Mouse (Mus musculus): ENCODE measurements at regions not wholly inside any gene's neighbourhood (a gene's known extent, or its start where the extent isn't known, plus 50 kb on each side); places are given as distances from the start of the nearest gene placed in this dataset.

DNA sequence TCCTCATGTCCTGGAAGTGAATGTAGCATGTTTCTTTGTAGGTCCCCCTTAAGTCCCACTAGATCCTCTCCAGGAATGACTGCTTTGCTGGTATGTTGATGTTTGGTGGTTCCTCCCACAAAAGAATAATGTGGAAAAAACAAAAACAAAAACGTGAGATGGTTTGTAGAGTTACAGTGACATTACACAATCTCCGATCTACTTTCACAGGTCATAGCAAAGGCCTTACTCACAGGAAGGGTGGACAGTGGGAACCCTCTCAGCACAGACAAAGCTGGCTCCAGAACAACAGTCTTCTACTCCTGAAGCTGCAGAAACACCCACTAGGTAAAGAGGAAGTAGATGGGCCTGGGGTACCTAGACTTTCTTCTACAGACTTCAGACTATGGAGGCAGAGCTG lies 122.2 kb downstream of the Cog6 start:
- no peak for ATAC-seq (ENCODE audit: low FRiP score, low read depth)
- no peak overlapping the region for H3K9ac ChIP-seq

GRCm38 (mm10) chr3:52889156-52889715 lies 127.8 kb downstream of the Cog6 start:
- H3K4me1 ChIP-seq, result no peaks in the 10 kb centered on the region
- no peaks in the 10 kb centered on the region for H3K36me3 ChIP-seq
- WGBS, result 74% methylated on average over 4 of the region's 4 CpGs

More for the DNA sequence above, 122.2 kb downstream of the Cog6 start:
- H3K9me3 ChIP-seq, result no peaks in the 10 kb centered on the region
- H3K36me3 ChIP-seq, result no peaks in the 10 kb centered on the region
- no peak overlapping the region for H3K4me2 ChIP-seq (replicated peaks)
- no peak overlapping the region for H3K27ac ChIP-seq
- no peaks in the 10 kb centered on the region for H3K4me1 ChIP-seq
- no peaks in the 10 kb centered on the region for H3K27me3 ChIP-seq
- WGBS, result 88% methylated on average over 2 of the region's 2 CpGs
- no peak overlapping the region for H3K4me3 ChIP-seq

DNA sequence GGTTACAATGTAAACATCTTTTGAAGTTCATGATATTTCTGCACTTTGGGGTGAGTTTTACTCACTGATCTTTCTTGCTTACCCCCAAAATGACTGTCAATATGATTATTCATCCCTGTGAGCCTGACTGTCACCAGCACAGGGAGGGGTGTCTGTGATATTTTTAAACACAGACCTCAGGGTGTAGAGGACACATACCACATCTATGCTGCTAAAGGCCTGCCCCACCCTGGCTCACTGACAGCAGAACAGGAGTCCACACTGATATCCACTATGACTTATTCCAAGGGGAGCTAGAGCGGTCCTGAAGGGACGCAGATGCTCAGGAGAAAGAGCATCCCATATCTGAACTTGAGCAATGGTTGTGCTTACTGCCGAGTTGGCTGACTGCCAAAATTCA lies 135.1 kb downstream of the Cog6 start:
- H3K27me3 ChIP-seq, result no peaks in the 10 kb centered on the region
- WGBS, result 92% methylated on average over 3 of the region's 3 CpGs
- no peak for ATAC-seq (ENCODE audit: low FRiP score, low read depth)
- no peaks in the 10 kb centered on the region for H3K36me3 ChIP-seq
- no peak overlapping the region for H3K4me3 ChIP-seq
- H3K4me2 ChIP-seq (replicated peaks), result no peak overlapping the region
- peaks cover 6% of the 10 kb centered on the region; the same call in 1 of the 2 replicates for H3K4me1 ChIP-seq
- H3K9ac ChIP-seq, result no peak overlapping the region
- H3K27ac ChIP-seq, result no peak overlapping the region
- no peaks in the 10 kb centered on the region for H3K9me3 ChIP-seq

More at GRCm38 (mm10) chr3:52889156-52889715, 127.8 kb downstream of the Cog6 start:
- H3K9ac ChIP-seq, result no peak overlapping the region
- H3K4me3 ChIP-seq, result no peak overlapping the region
- ATAC-seq (ENCODE audit: low FRiP score, low read depth), result no peak
- no peaks in the 10 kb centered on the region for H3K9me3 ChIP-seq
- no peaks in the 10 kb centered on the region for H3K27me3 ChIP-seq
- H3K4me2 ChIP-seq (replicated peaks), result no peak overlapping the region
- H3K27ac ChIP-seq, result no peak overlapping the region

DNA sequence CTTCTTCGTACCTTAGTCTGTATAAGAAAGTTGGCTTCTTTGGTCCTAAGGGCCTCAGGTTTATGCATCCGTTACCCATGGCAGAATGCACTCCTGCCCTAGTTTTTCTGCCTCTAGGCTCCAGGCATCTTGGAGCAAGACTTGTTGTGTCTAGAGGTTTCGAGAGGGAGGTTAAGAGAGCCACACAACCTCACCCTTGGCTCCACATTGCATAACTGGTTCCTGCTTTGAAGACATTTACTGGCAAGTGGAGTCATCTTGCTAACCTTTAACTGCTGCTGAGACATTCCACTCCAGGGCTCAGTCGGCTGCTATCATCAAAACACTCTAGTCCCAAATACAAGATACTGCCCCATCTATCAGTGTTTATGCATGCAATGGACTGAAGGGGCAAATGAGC lies 135.9 kb downstream of the Cog6 start:
- 70% methylated on average over 4 of the region's 4 CpGs for WGBS

GRCm38 (mm10) chr3:52879700-52880099 lies 137.3 kb downstream of the Cog6 start:
- Histone ChIP-seq H3K9me3 (no peaks in the 10 kb centered on the region), H3K27ac (no peak overlapping the region), H3K4me3 (no peak overlapping the region), H3K4me1 (peaks cover 6% of the 10 kb centered on the region; the same call in 1 of the 2 replicates), H3K27me3 (no peaks in the 10 kb centered on the region), H3K4me2 (replicated peaks) (no peak overlapping the region), H3K9ac (no peak overlapping the region), H3K36me3 (no peaks in the 10 kb centered on the region)
- peak; percentile 32; the same call in 1 of the 2 replicates for ATAC-seq (ENCODE audit: low FRiP score, low read depth)
- 72% methylated on average over 10 of the region's 10 CpGs for WGBS

More for the DNA sequence above, 135.9 kb downstream of the Cog6 start:
- Histone ChIP-seq H3K27me3 (no peaks in the 10 kb centered on the region), H3K9me3 (no peaks in the 10 kb centered on the region), H3K36me3 (no peaks in the 10 kb centered on the region), H3K9ac (no peak overlapping the region), H3K4me1 (peaks cover 6% of the 10 kb centered on the region; the same call in 1 of the 2 replicates), H3K27ac (no peak overlapping the region), H3K4me3 (no peak overlapping the region), H3K4me2 (replicated peaks) (no peak overlapping the region)
- ATAC-seq (ENCODE audit: low FRiP score, low read depth), result no peak

GRCm38 (mm10) chr3:52878334-52878733 lies 138.7 kb downstream of the Cog6 start:
- H3K9me3 ChIP-seq, result no peaks in the 10 kb centered on the region
- no peaks in the 10 kb centered on the region for H3K36me3 ChIP-seq
- no peak for ATAC-seq (ENCODE audit: low FRiP score, low read depth)
- no peak overlapping the region for H3K4me3 ChIP-seq
- no peak overlapping the region for H3K4me2 ChIP-seq (replicated peaks)
- 48% methylated on average over 3 of the region's 3 CpGs for WGBS
- peaks cover 6% of the 10 kb centered on the region; the same call in 1 of the 2 replicates for H3K4me1 ChIP-seq
- no peak overlapping the region for H3K27ac ChIP-seq
- H3K27me3 ChIP-seq, result no peaks in the 10 kb centered on the region
- no peak overlapping the region for H3K9ac ChIP-seq

DNA sequence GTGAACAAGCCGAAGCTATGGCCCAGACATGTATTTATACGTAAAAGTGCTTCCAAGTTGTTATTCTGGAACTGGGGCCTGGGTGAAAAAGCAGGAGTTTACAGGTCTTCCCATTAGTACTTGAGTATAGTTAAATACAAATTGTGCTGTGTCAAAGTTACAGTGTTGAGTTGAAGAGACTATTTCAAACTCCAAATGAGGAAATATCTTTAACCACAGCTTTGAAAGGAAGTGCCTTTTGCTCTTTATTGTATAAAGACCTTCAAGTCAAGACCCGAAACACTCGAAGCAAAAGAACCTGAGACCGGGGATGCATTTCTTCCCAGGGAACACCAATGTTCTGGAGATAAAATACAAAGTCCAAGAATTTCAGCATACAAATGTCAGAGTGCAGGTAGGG lies 144.8 kb downstream of the Cog6 start:
- no peak for ATAC-seq (ENCODE audit: low FRiP score, low read depth)
- no peaks in the 10 kb centered on the region for H3K27me3 ChIP-seq

GRCm38 (mm10) chr3:52863146-52863849 lies 153.7 kb downstream of the Cog6 start:
- H3K4me1 ChIP-seq, result no peaks in the 10 kb centered on the region
- no peak overlapping the region for H3K9ac ChIP-seq
- no peak overlapping the region for H3K4me2 ChIP-seq (replicated peaks)
- H3K9me3 ChIP-seq, result no peaks in the 10 kb centered on the region
- 73% methylated on average over 8 of the region's 8 CpGs for WGBS
- H3K36me3 ChIP-seq, result no peaks in the 10 kb centered on the region
- H3K27ac ChIP-seq, result no peak overlapping the region
- no peaks in the 10 kb centered on the region for H3K27me3 ChIP-seq
- no peak for ATAC-seq (ENCODE audit: low FRiP score, low read depth)
- H3K4me3 ChIP-seq, result no peak overlapping the region

More for the DNA sequence above, 144.8 kb downstream of the Cog6 start:
- no peak overlapping the region for H3K4me2 ChIP-seq (replicated peaks)
- H3K4me1 ChIP-seq, result no peaks in the 10 kb centered on the region
- 86% methylated on average over 5 of the region's 5 CpGs for WGBS
- H3K4me3 ChIP-seq, result no peak overlapping the region
- H3K36me3 ChIP-seq, result no peaks in the 10 kb centered on the region
- no peaks in the 10 kb centered on the region for H3K9me3 ChIP-seq
- H3K9ac ChIP-seq, result no peak overlapping the region
- H3K27ac ChIP-seq, result no peak overlapping the region

- H3K27ac ChIP-seq, result no peak overlapping the region
- no peak overlapping the region for H3K4me2 ChIP-seq (replicated peaks)
- H3K4me1 ChIP-seq, result no peaks in the 10 kb centered on the region
- no peaks in the 10 kb centered on the region for H3K27me3 ChIP-seq
- no peak for ATAC-seq (ENCODE audit: low FRiP score, low read depth)
- H3K9ac ChIP-seq, result no peak overlapping the region
- H3K9me3 ChIP-seq, result no peaks in the 10 kb centered on the region
- no peaks in the 10 kb centered on the region for H3K36me3 ChIP-seq
- 92% methylated on average over 4 of the region's 4 CpGs for whole genome bisulfite sequencing
- no peak overlapping the region for H3K4me3 ChIP-seq
Measured at GRCm38 (mm10) chr3:52862026-52862425, 155.0 kb downstream of the Cog6 start.

- H3K4me1 ChIP-seq, result no peaks in the 10 kb centered on the region
- no peaks in the 10 kb centered on the region for H3K27me3 ChIP-seq
- no peak overlapping the region for H3K27ac ChIP-seq
- no peak for ATAC-seq (ENCODE audit: low FRiP score, low read depth)
- H3K4me3 ChIP-seq, result no peak overlapping the region
- 85% methylated on average over 13 of the region's 13 CpGs for WGBS
- no peak overlapping the region for H3K9ac ChIP-seq
- H3K9me3 ChIP-seq, result no peaks in the 10 kb centered on the region
- H3K36me3 ChIP-seq, result no peaks in the 10 kb centered on the region
- no peak overlapping the region for H3K4me2 ChIP-seq (replicated peaks)
Measured at GRCm38 (mm10) chr3:52861538-52861937, 155.5 kb downstream of the Cog6 start.

GRCm38 (mm10) chr3:52859848-52860247 lies 157.2 kb downstream of the Cog6 start:
- no peaks in the 10 kb centered on the region for H3K27me3 ChIP-seq
- no peaks in the 10 kb centered on the region for H3K4me1 ChIP-seq
- 70% methylated on average over 2 of the region's 2 CpGs for WGBS
- H3K36me3 ChIP-seq, result no peaks in the 10 kb centered on the region
- no peak for ATAC-seq (ENCODE audit: low FRiP score, low read depth)
- no peak overlapping the region for H3K4me2 ChIP-seq (replicated peaks)
- no peak overlapping the region for H3K4me3 ChIP-seq
- H3K27ac ChIP-seq, result no peak overlapping the region
- no peak overlapping the region for H3K9ac ChIP-seq
- H3K9me3 ChIP-seq, result no peaks in the 10 kb centered on the region

- Histone ChIP-seq H3K36me3 (no peaks in the 10 kb centered on the region), H3K27me3 (no peaks in the 10 kb centered on the region), H3K4me3 (no peak overlapping the region), H3K4me1 (no peaks in the 10 kb centered on the region), H3K27ac (no peak overlapping the region), H3K9me3 (no peaks in the 10 kb centered on the region), H3K4me2 (replicated peaks) (no peak overlapping the region), H3K9ac (no peak overlapping the region)
- 88% methylated on average over 8 of the region's 8 CpGs for WGBS
- ATAC-seq (ENCODE audit: low FRiP score, low read depth), result no peak
Measured at GRCm38 (mm10) chr3:52859266-52859825, 157.7 kb downstream of the Cog6 start.

Measured in limb, embryonic 13.5 days (tissue).